Mouse (Mus musculus): ENCODE measurements around the gene Gtf2ird1. TPM values are rescaled to one million over a fixed set of nuclear protein-coding genes. Genes with fewer than 3 reads are reported as not detected.
"Not testable (repeated sequence)": the region's sequence is repeated elsewhere in the genome, so short reads cannot be mapped to it uniquely, and the experiment has no call there.

The Gtf2ird1 gene
- polyA plus RNA-seq, 1 experiment, result 22.4 TPM

- TF ChIP-seq CTCF (conservative IDR thresholded peaks at IDR 0.05; ENCODE audit: insufficient read depth, insufficient read length, low read depth, low read length), result no peak
- TF ChIP-seq POLR2A (IDR thresholded peaks at IDR 0.05; ENCODE audit: low read depth, low read length), result no peak
- Histone ChIP-seq H3K4me3 (ENCODE audit: insufficient read depth, low read depth, low read length) (no peak overlapping the region), H3K36me3 (ENCODE audit: control insufficient read depth, insufficient read depth, low read length) (no peaks in the 10 kb centered on the region), H3K27me3 (replicated peaks; ENCODE audit: control insufficient read depth, insufficient read depth, low read length) (no peaks in the 10 kb centered on the region), H3K27ac (ENCODE audit: insufficient read depth, low read depth, low read length) (no peak overlapping the region), H3K4me1 (ENCODE audit: control insufficient read depth, insufficient read depth, low read length) (no peaks in the 10 kb centered on the region)
- 85% methylated on average over 5 of the region's 5 CpGs for WGBS
- no peak for DNase-seq
Observed at GRCm38 (mm10) chr5:134371511-134372289, 84.8 kb downstream of the Gtf2ird1 start.

GRCm38 (mm10) chr5:134370831-134371230, 85.7 kb downstream of the Gtf2ird1 start:
- no peak for DNase-seq
- TF ChIP-seq CTCF (conservative IDR thresholded peaks at IDR 0.05; ENCODE audit: insufficient read depth, insufficient read length, low read depth, low read length), result no peak
- no peak for TF ChIP-seq POLR2A (IDR thresholded peaks at IDR 0.05; ENCODE audit: low read depth, low read length)
- WGBS, result 93% methylated on average over 2 of the region's 2 CpGs
- no peaks in the 10 kb centered on the region for H3K36me3 ChIP-seq (ENCODE audit: control insufficient read depth, insufficient read depth, low read length)
- H3K4me1 ChIP-seq (ENCODE audit: control insufficient read depth, insufficient read depth, low read length), result no peaks in the 10 kb centered on the region
- H3K27ac ChIP-seq (ENCODE audit: insufficient read depth, low read depth, low read length), result no peak overlapping the region
- no peak overlapping the region for H3K4me3 ChIP-seq (ENCODE audit: insufficient read depth, low read depth, low read length)
- H3K27me3 ChIP-seq (replicated peaks; ENCODE audit: control insufficient read depth, insufficient read depth, low read length), result no peaks in the 10 kb centered on the region

- TF ChIP-seq CTCF (conservative IDR thresholded peaks at IDR 0.05; ENCODE audit: insufficient read depth, insufficient read length, low read depth, low read length) (no peak), POLR2A (IDR thresholded peaks at IDR 0.05; ENCODE audit: low read depth, low read length) (no peak)
- Histone ChIP-seq H3K27me3 (replicated peaks; ENCODE audit: control insufficient read depth, insufficient read depth, low read length) (no peaks in the 10 kb centered on the region), H3K4me3 (ENCODE audit: insufficient read depth, low read depth, low read length) (no peak overlapping the region), H3K4me1 (ENCODE audit: control insufficient read depth, insufficient read depth, low read length) (no peaks in the 10 kb centered on the region), H3K36me3 (ENCODE audit: control insufficient read depth, insufficient read depth, low read length) (no peaks in the 10 kb centered on the region), H3K27ac (ENCODE audit: insufficient read depth, low read depth, low read length) (no peak overlapping the region)
- WGBS, result 95% methylated on average over 4 of the region's 4 CpGs
- no peak for DNase-seq
Observed at GRCm38 (mm10) chr5:134359101-134359500, 97.4 kb downstream of the Gtf2ird1 start.

GRCm38 (mm10) chr5:134355372-134355771, 101.1 kb downstream of the Gtf2ird1 start:
- WGBS, result 90% methylated on average over 4 of the region's 4 CpGs
- not testable (repeated sequence) for H3K27me3 ChIP-seq (replicated peaks; ENCODE audit: control insufficient read depth, insufficient read depth, low read length); H3K27ac ChIP-seq (ENCODE audit: insufficient read depth, low read depth, low read length); H3K36me3 ChIP-seq (ENCODE audit: control insufficient read depth, insufficient read depth, low read length); DNase-seq; H3K4me3 ChIP-seq (ENCODE audit: insufficient read depth, low read depth, low read length); H3K4me1 ChIP-seq (ENCODE audit: control insufficient read depth, insufficient read depth, low read length)

- no peaks in the 10 kb centered on the region for H3K27me3 ChIP-seq (replicated peaks; ENCODE audit: control insufficient read depth, insufficient read depth, low read length)
- no peak overlapping the region for H3K27ac ChIP-seq (ENCODE audit: insufficient read depth, low read depth, low read length)
- no peak for DNase-seq
- H3K36me3 ChIP-seq (ENCODE audit: control insufficient read depth, insufficient read depth, low read length), result no peaks in the 10 kb centered on the region
- 86% methylated on average over 4 of the region's 4 CpGs for WGBS
- no peaks in the 10 kb centered on the region for H3K4me1 ChIP-seq (ENCODE audit: control insufficient read depth, insufficient read depth, low read length)
- TF ChIP-seq POLR2A (IDR thresholded peaks at IDR 0.05; ENCODE audit: low read depth, low read length) (no peak), CTCF (conservative IDR thresholded peaks at IDR 0.05; ENCODE audit: insufficient read depth, insufficient read length, low read depth, low read length) (no peak)
- no peak overlapping the region for H3K4me3 ChIP-seq (ENCODE audit: insufficient read depth, low read depth, low read length)
Observed at GRCm38 (mm10) chr5:134353117-134353516, 103.4 kb downstream of the Gtf2ird1 start.

GRCm38 (mm10) chr5:134352527-134353001, 104.0 kb downstream of the Gtf2ird1 start:
- H3K4me1 ChIP-seq (ENCODE audit: control insufficient read depth, insufficient read depth, low read length), result no peaks in the 10 kb centered on the region
- no peak overlapping the region for H3K4me3 ChIP-seq (ENCODE audit: insufficient read depth, low read depth, low read length)
- TF ChIP-seq CTCF (conservative IDR thresholded peaks at IDR 0.05; ENCODE audit: insufficient read depth, insufficient read length, low read depth, low read length) (no peak), POLR2A (IDR thresholded peaks at IDR 0.05; ENCODE audit: low read depth, low read length) (no peak)
- no peaks in the 10 kb centered on the region for H3K36me3 ChIP-seq (ENCODE audit: control insufficient read depth, insufficient read depth, low read length)
- no peak for DNase-seq
- WGBS, result 51% methylated on average over 3 of the region's 3 CpGs
- no peaks in the 10 kb centered on the region for H3K27me3 ChIP-seq (replicated peaks; ENCODE audit: control insufficient read depth, insufficient read depth, low read length)
- no peak overlapping the region for H3K27ac ChIP-seq (ENCODE audit: insufficient read depth, low read depth, low read length)

- TF ChIP-seq CTCF (conservative IDR thresholded peaks at IDR 0.05; ENCODE audit: insufficient read depth, insufficient read length, low read depth, low read length), result no peak
- no peak for TF ChIP-seq POLR2A (IDR thresholded peaks at IDR 0.05; ENCODE audit: low read depth, low read length)
- peak; percentile 74 for DNase-seq
- H3K4me1 ChIP-seq (ENCODE audit: control insufficient read depth, insufficient read depth, low read length), result no peaks in the 10 kb centered on the region
- 11% methylated on average over 10 of the region's 10 CpGs for WGBS
- no peaks in the 10 kb centered on the region for H3K36me3 ChIP-seq (ENCODE audit: control insufficient read depth, insufficient read depth, low read length)
- no peaks in the 10 kb centered on the region for H3K27me3 ChIP-seq (replicated peaks; ENCODE audit: control insufficient read depth, insufficient read depth, low read length)
- no peak overlapping the region for H3K27ac ChIP-seq (ENCODE audit: insufficient read depth, low read depth, low read length)
- H3K4me3 ChIP-seq (ENCODE audit: insufficient read depth, low read depth, low read length), result no peak overlapping the region
Observed at GRCm38 (mm10) chr5:134350660-134351059, 105.9 kb downstream of the Gtf2ird1 start.
